Mouse (Mus musculus): ENCODE measurements around the gene Prkar2a. TPM values are rescaled to one million over a fixed set of nuclear protein-coding genes. Genes with fewer than 3 reads are reported as not detected.

The Prkar2a gene
- total RNA-seq, 1 experiment = 18.2 TPM

DNA sequence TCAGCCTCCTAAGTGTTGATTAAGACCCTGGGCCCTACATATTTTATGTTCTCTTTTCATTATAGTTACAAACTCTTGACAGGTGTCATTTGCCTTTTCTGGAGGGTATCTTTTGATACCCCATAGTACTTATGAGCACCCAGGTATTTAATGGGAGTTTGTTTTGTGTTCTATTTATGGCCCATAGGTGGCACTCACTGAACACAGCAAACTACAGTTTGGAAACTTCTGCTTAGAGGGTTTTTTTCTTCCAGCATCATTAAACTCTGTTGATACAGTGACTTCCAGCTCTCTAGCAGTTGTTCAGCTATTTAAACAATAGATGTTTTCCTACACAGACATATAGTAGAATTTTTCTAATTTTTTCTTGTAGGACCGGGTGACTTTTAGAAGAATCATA, 50.9 kb downstream of the Prkar2a start:
- no peak overlapping the region for H3K4me3 ChIP-seq (ENCODE audit: insufficient read depth in 1 of 2, low read depth in 1 of 2, low read length in 2 of 2, poor library complexity in 1 of 2, severe bottlenecking in 1 of 2)
- DNase-seq (ENCODE audit: low read depth, low spot score) = no peak

GRCm38 (mm10) chr9:108742048-108742447, 52.9 kb downstream of the Prkar2a start:
- no peak for DNase-seq (ENCODE audit: low read depth, low spot score)
- H3K9ac ChIP-seq (ENCODE audit: insufficient read depth, low read depth, low read length, poor library complexity, severe bottlenecking) = no peak overlapping the region
- in situ Hi-C loops (cut with MboI; ENCODE audit: low sequenced_read_pairs in 2 of 2, unreplicated experiment in 2 of 2) = no loop called here
- no peak overlapping the region for H3K27ac ChIP-seq (ENCODE audit: insufficient read depth, low read depth, low read length, poor library complexity, severe bottlenecking)
- no peaks in the 10 kb centered on the region for H3K9me3 ChIP-seq (ENCODE audit: control insufficient read depth, insufficient read depth, low read depth, low read length)
- no peak overlapping the region for H3K4me3 ChIP-seq (ENCODE audit: insufficient read depth in 1 of 2, low read depth in 1 of 2, low read length in 2 of 2, poor library complexity in 1 of 2, severe bottlenecking in 1 of 2)
- H3K36me3 ChIP-seq (ENCODE audit: control insufficient read depth, insufficient read depth, low read length, poor library complexity, severe bottlenecking) = peaks cover 15% of the 10 kb centered on the region; the same call in 1 of the 2 replicates
- H3K4me1 ChIP-seq (ENCODE audit: control insufficient read depth in 2 of 2, insufficient read depth in 2 of 2, low read length in 2 of 2, poor library complexity in 1 of 2) = no peaks in the 10 kb centered on the region
- no peak for TF ChIP-seq MAFK (IDR thresholded peaks at IDR 0.05; ENCODE audit: insufficient read depth, low read depth, low read length)
- no peak for TF ChIP-seq ZNF384 (IDR thresholded peaks at IDR 0.05; ENCODE audit: low read depth, low read length)
- no peak for TF ChIP-seq HCFC1 (IDR thresholded peaks at IDR 0.05; ENCODE audit: borderline replicate concordance, insufficient read depth, low read length)
- no peak for TF ChIP-seq CHD2 (IDR thresholded peaks at IDR 0.05; ENCODE audit: low read depth, low read length)
- TF ChIP-seq ZC3H11A (IDR thresholded peaks at IDR 0.05; ENCODE audit: borderline replicate concordance, low read depth, low read length) = no peak

More for the DNA sequence above, 50.9 kb downstream of the Prkar2a start:
- in situ Hi-C loops (cut with MboI; ENCODE audit: low sequenced_read_pairs in 2 of 2, unreplicated experiment in 2 of 2) = no loop called here
- Histone ChIP-seq H3K9me3 (ENCODE audit: control insufficient read depth, insufficient read depth, low read depth, low read length) (no peaks in the 10 kb centered on the region), H3K4me1 (ENCODE audit: control insufficient read depth in 2 of 2, insufficient read depth in 2 of 2, low read length in 2 of 2, poor library complexity in 1 of 2) (no peaks in the 10 kb centered on the region), H3K36me3 (ENCODE audit: control insufficient read depth, insufficient read depth, low read length, poor library complexity, severe bottlenecking) (peaks cover 6% of the 10 kb centered on the region; the same call in 1 of the 2 replicates), H3K9ac (ENCODE audit: insufficient read depth, low read depth, low read length, poor library complexity, severe bottlenecking) (no peak overlapping the region), H3K27ac (ENCODE audit: insufficient read depth, low read depth, low read length, poor library complexity, severe bottlenecking) (no peak overlapping the region)
- no peak for TF ChIP-seq CHD2 (IDR thresholded peaks at IDR 0.05; ENCODE audit: low read depth, low read length)
- TF ChIP-seq ZC3H11A (IDR thresholded peaks at IDR 0.05; ENCODE audit: borderline replicate concordance, low read depth, low read length) = no peak
- TF ChIP-seq MAFK (IDR thresholded peaks at IDR 0.05; ENCODE audit: insufficient read depth, low read depth, low read length) = no peak
- no peak for TF ChIP-seq ZNF384 (IDR thresholded peaks at IDR 0.05; ENCODE audit: low read depth, low read length)
- TF ChIP-seq HCFC1 (IDR thresholded peaks at IDR 0.05; ENCODE audit: borderline replicate concordance, insufficient read depth, low read length) = no peak

DNA sequence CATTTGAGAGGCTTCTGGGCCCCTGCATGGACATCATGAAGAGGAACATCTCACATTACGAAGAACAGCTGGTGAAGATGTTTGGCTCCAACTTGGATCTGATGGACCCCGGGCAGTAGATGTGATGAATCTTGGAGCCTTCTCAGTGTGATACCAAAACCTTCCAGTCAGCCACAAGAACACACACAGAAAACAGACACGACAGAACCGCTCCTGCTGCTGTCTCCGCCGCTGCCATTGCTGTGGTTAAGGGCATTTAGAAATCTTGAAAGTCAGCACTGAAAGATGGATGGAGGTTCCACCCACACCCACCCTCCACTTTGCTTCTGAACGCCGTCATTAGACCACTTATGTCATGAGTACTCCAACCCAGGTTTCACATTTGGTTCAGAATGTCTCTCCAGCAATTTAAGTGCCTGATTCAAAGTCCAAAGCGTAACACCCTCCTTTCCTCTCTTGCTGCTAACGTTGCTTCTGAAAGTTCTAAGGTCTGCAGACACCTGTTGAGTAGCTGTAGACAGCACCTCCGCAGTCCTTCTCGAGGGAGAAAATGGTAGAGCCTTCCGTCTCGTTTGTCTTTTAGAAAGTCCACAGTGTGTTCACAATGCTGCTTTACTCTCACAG, 57.9 kb downstream of the Prkar2a start:
- Histone ChIP-seq H3K9me3 (ENCODE audit: control insufficient read depth, insufficient read depth, low read depth, low read length) (no peaks in the 10 kb centered on the region), H3K4me3 (ENCODE audit: insufficient read depth in 1 of 2, low read depth in 1 of 2, low read length in 2 of 2, poor library complexity in 1 of 2, severe bottlenecking in 1 of 2) (no peak overlapping the region), H3K36me3 (ENCODE audit: control insufficient read depth, insufficient read depth, low read length, poor library complexity, severe bottlenecking) (peaks cover 14% of the 10 kb centered on the region; the same call in 1 of the 2 replicates), H3K27ac (ENCODE audit: insufficient read depth, low read depth, low read length, poor library complexity, severe bottlenecking) (no peak overlapping the region), H3K9ac (ENCODE audit: insufficient read depth, low read depth, low read length, poor library complexity, severe bottlenecking) (no peak overlapping the region), H3K4me1 (ENCODE audit: control insufficient read depth in 2 of 2, insufficient read depth in 2 of 2, low read length in 2 of 2, poor library complexity in 1 of 2) (0 out of 4 replicates have a peak, but pooled peaks cover 0 to 4% of the 10 kb centered on the region in 2 experiments)
- TF ChIP-seq CHD2 (IDR thresholded peaks at IDR 0.05; ENCODE audit: low read depth, low read length) (no peak), ZC3H11A (IDR thresholded peaks at IDR 0.05; ENCODE audit: borderline replicate concordance, low read depth, low read length) (no peak), HCFC1 (IDR thresholded peaks at IDR 0.05; ENCODE audit: borderline replicate concordance, insufficient read depth, low read length) (no peak)
- DNase-seq (ENCODE audit: low read depth, low spot score) = no peak
- in situ Hi-C loops (cut with MboI; ENCODE audit: low sequenced_read_pairs in 2 of 2, unreplicated experiment in 2 of 2) = no loop called here

DNA sequence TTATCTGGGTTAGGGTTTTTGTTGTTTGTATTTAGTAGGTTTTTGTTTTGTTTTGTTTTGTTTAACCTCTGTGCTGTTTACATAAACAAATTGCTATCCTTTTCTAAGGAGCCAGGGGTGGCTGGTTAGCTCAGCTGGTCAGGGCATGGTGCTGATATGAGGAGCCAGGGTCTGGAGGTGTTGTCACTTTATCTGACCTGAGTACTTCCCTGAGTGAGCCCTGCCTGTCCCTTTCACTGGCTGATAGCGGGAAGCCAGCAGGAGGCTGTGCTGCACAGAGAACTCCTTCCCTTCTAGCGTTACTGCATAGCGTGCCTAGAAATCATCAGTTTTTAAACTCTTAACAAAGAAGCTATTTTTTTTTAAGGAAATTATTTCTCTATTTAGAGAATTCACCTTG, 58.6 kb downstream of the Prkar2a start:
- Histone ChIP-seq H3K27ac (ENCODE audit: insufficient read depth, low read depth, low read length, poor library complexity, severe bottlenecking) (no peak overlapping the region), H3K36me3 (ENCODE audit: control insufficient read depth, insufficient read depth, low read length, poor library complexity, severe bottlenecking) (peaks cover 14% of the 10 kb centered on the region; the same call in 1 of the 2 replicates), H3K9me3 (ENCODE audit: control insufficient read depth, insufficient read depth, low read depth, low read length) (no peaks in the 10 kb centered on the region), H3K9ac (ENCODE audit: insufficient read depth, low read depth, low read length, poor library complexity, severe bottlenecking) (no peak overlapping the region), H3K4me1 (ENCODE audit: control insufficient read depth in 2 of 2, insufficient read depth in 2 of 2, low read length in 2 of 2, poor library complexity in 1 of 2) (peaks cover 0 to 6% of the 10 kb centered on the region in 2 experiments; a peak in 1 of 4 replicates), H3K4me3 (ENCODE audit: insufficient read depth in 1 of 2, low read depth in 1 of 2, low read length in 2 of 2, poor library complexity in 1 of 2, severe bottlenecking in 1 of 2) (no peak overlapping the region)
- in situ Hi-C loops (cut with MboI; ENCODE audit: low sequenced_read_pairs in 2 of 2, unreplicated experiment in 2 of 2) = no loop called here
- TF ChIP-seq ZC3H11A (IDR thresholded peaks at IDR 0.05; ENCODE audit: borderline replicate concordance, low read depth, low read length) (no peak), ZNF384 (IDR thresholded peaks at IDR 0.05; ENCODE audit: low read depth, low read length) (no peak), HCFC1 (IDR thresholded peaks at IDR 0.05; ENCODE audit: borderline replicate concordance, insufficient read depth, low read length) (no peak), MAFK (IDR thresholded peaks at IDR 0.05; ENCODE audit: insufficient read depth, low read depth, low read length) (no peak), CHD2 (IDR thresholded peaks at IDR 0.05; ENCODE audit: low read depth, low read length) (no peak)
- DNase-seq (ENCODE audit: low read depth, low spot score) = no peak

All from ES-E14 (cell line).